Mouse (Mus musculus) midbrain, embryonic 11.5 days (tissue): ENCODE results near the gene Mid1. TPM values are rescaled to one million over a fixed set of nuclear protein-coding genes. Genes with fewer than 3 reads are reported as not detected.
A peak's percentile ranks its signal among the peaks of the same experiment; 100 is the strongest.

Source experiments
- ATAC-seq: fragments of 200-750 bp; cut with Nextera tagmentation; 2 replicates; pipeline ENCODE4 v1.8.0; 2017; ENCODE audit warnings: moderate TSS enrichment, moderate library complexity; ENCODE audit not compliant: low FRiP score
- DNase-seq: peaks from one replicate; pipeline ENCODE4 v3.0.0; 2015; ENCODE audit warnings: low spot score; ENCODE audit errors: missing footprints
- H3K27ac ChIP-seq: fragments of 300-500 bp; sonication (generic); 2 replicates; pipeline ENCODE4 v1.5.1; 2014; ENCODE audit warnings: low read depth, low read length
- H3K27me3 ChIP-seq: fragments of 300-500 bp; sonication (generic); 2 replicates; pipeline ENCODE4 v1.6.1; 2014; ENCODE audit warnings: mild to moderate bottlenecking, low read length, moderate library complexity, mixed read lengths; ENCODE audit not compliant: control insufficient read depth, insufficient read depth
- H3K36me3 ChIP-seq: fragments of 300-500 bp; sonication (generic); 2 replicates; pipeline ENCODE4 v1.6.1; 2014; ENCODE audit warnings: mild to moderate bottlenecking, low read length, moderate library complexity, mixed read lengths; ENCODE audit not compliant: control insufficient read depth, insufficient read depth
- H3K4me1 ChIP-seq: fragments of 300-500 bp; sonication (generic); 2 replicates; pipeline ENCODE4 v1.6.1; 2014; ENCODE audit warnings: low read length; ENCODE audit not compliant: control insufficient read depth, insufficient read depth
- H3K4me2 ChIP-seq: fragments of 300-500 bp; sonication (generic); 2 replicates; pipeline ENCODE4 v1.6.1; 2014; ENCODE audit warnings: mild to moderate bottlenecking, moderate library complexity
- H3K4me3 ChIP-seq: fragments of 300-500 bp; sonication (generic); 2 replicates; pipeline ENCODE4 v1.5.1; 2014; ENCODE audit warnings: low read depth, low read length
- H3K9ac ChIP-seq: fragments of 300-500 bp; sonication (generic); 2 replicates; pipeline ENCODE4 v1.6.1; 2014; ENCODE audit warnings: low read length
- H3K9me3 ChIP-seq: fragments of 300-500 bp; sonication (generic); 2 replicates; pipeline ENCODE4 v1.6.1; 2016; ENCODE audit warnings: low read length; ENCODE audit not compliant: control insufficient read depth
- WGBS: fragments of 180-500 bp; shearing (Covaris S2); extraction: QIAGEN DNeasy Blood & Tissue Kit; methylation state at CpG from one replicate; pipeline ENCODE4 v1.1.7; 2014; 5-methylcytosine and 5-hydroxymethylcytosine counted together
- polyA plus RNA-seq: library from polyadenylated mRNA; unstranded; fragments of >200 nt; fragmentation: Nextera tagmentation; extraction: Ambion mirVana; gene quantifications from 2 replicates; pipeline ENCODE4 v1.2.1, GENCODE M21; 2014

Mid1 gene
- 31.5 and 37.9 TPM in 2 replicates for polyA plus RNA-seq

- no peaks in the 10 kb centered on the region for H3K4me1 ChIP-seq
- WGBS: 15% methylated on average over 10 of the region's 10 CpGs
- ATAC-seq (peak; percentile 81), DNase-seq (peak; percentile 86)
- no peaks in the 10 kb centered on the region for H3K9me3 ChIP-seq
- no peaks in the 10 kb centered on the region for H3K36me3 ChIP-seq
- H3K27me3 ChIP-seq: peaks cover 8% of the 10 kb centered on the region
- 0 out of 2 replicates have a peak within 1 kb of the TSS, but pooled peaks have one; percentile 24 for H3K9ac ChIP-seq
- H3K27ac ChIP-seq: no peak within 1 kb of the TSS
- H3K4me2 ChIP-seq: peak within 1 kb of the TSS; percentile 30; the same call in 1 of the 2 replicates
- peak within 1 kb of the TSS; percentile 14 for H3K4me3 ChIP-seq
Measured at GRCm38 (mm10) chrX:169685131-169685530, at the start of gene Mid1. Gene Mid1 (plus strand): TSS chrX:169685199.

- Histone ChIP-seq H3K9ac (no peak overlapping the region), H3K4me1 (no peaks in the 10 kb centered on the region), H3K9me3 (no peaks in the 10 kb centered on the region), H3K4me2 (no peak overlapping the region), H3K36me3 (no peaks in the 10 kb centered on the region), H3K27ac (no peak overlapping the region), H3K4me3 (no peak overlapping the region), H3K27me3 (peaks cover 13% of the 10 kb centered on the region; the same call in 1 of the 2 replicates)
- no peak for DNase-seq
- no peak for ATAC-seq
Measured at GRCm38 (mm10) chrX:169673056-169673455, 11.9 kb upstream of the Mid1 start.

- WGBS: 82% methylated on average over 4 of the region's 4 CpGs
- Histone ChIP-seq H3K27ac (no peak overlapping the region), H3K4me3 (no peak overlapping the region), H3K9me3 (no peaks in the 10 kb centered on the region), H3K36me3 (no peaks in the 10 kb centered on the region), H3K9ac (no peak overlapping the region), H3K4me1 (no peaks in the 10 kb centered on the region), H3K27me3 (peaks cover 13% of the 10 kb centered on the region; the same call in 1 of the 2 replicates), H3K4me2 (no peak overlapping the region)
- no peak for DNase-seq
- no peak for ATAC-seq
Measured at GRCm38 (mm10) chrX:169676313-169676712, 8.7 kb upstream of the Mid1 start.

GRCm38 (mm10) chrX:169685731-169686130 is 732 bp downstream of the Mid1 start:
- H3K4me2 ChIP-seq: peak overlapping the region; percentile 30; the same call in 1 of the 2 replicates
- WGBS: 41% methylated on average over 8 of the region's 8 CpGs
- ATAC-seq (no peak), DNase-seq (peak; percentile 85)
- no peaks in the 10 kb centered on the region for H3K36me3 ChIP-seq
- H3K9me3 ChIP-seq: no peaks in the 10 kb centered on the region
- H3K4me1 ChIP-seq: no peaks in the 10 kb centered on the region
- peaks cover 8% of the 10 kb centered on the region for H3K27me3 ChIP-seq
- H3K9ac ChIP-seq: no peak overlapping the region
- H3K27ac ChIP-seq: no peak overlapping the region
- H3K4me3 ChIP-seq: peak overlapping the region; percentile 14

- Histone ChIP-seq H3K4me1 (no peaks in the 10 kb centered on the region), H3K36me3 (no peaks in the 10 kb centered on the region), H3K9ac (no peak overlapping the region), H3K4me3 (no peak overlapping the region), H3K9me3 (no peaks in the 10 kb centered on the region), H3K4me2 (no peak overlapping the region), H3K27me3 (peaks cover 11% of the 10 kb centered on the region), H3K27ac (no peak overlapping the region)
- WGBS: 44% methylated on average over 2 of the region's 2 CpGs
- DNase-seq (no peak), ATAC-seq (no peak)
Measured at GRCm38 (mm10) chrX:169691217-169691616, 6.2 kb downstream of the Mid1 start.

GRCm38 (mm10) chrX:169691675-169692074 is 6.7 kb downstream of the Mid1 start:
- H3K9me3 ChIP-seq: no peaks in the 10 kb centered on the region
- ATAC-seq (no peak), DNase-seq (no peak)
- H3K4me2 ChIP-seq: no peak overlapping the region
- 77% methylated on average over 2 of the region's 2 CpGs for WGBS
- H3K36me3 ChIP-seq: no peaks in the 10 kb centered on the region
- H3K27me3 ChIP-seq: peaks cover 15% of the 10 kb centered on the region
- no peak overlapping the region for H3K4me3 ChIP-seq
- H3K27ac ChIP-seq: no peak overlapping the region
- no peaks in the 10 kb centered on the region for H3K4me1 ChIP-seq
- H3K9ac ChIP-seq: no peak overlapping the region

- ATAC-seq (no peak), DNase-seq (no peak)
- no peaks in the 10 kb centered on the region for H3K9me3 ChIP-seq
- H3K27ac ChIP-seq: no peak overlapping the region
- no peaks in the 10 kb centered on the region for H3K36me3 ChIP-seq
- WGBS: 68% methylated on average over 6 of the region's 6 CpGs
- H3K27me3 ChIP-seq: peaks cover 15% of the 10 kb centered on the region
- H3K4me3 ChIP-seq: no peak overlapping the region
- H3K4me2 ChIP-seq: no peak overlapping the region
- H3K9ac ChIP-seq: no peak overlapping the region
- H3K4me1 ChIP-seq: no peaks in the 10 kb centered on the region
Measured at GRCm38 (mm10) chrX:169692225-169692909, 7.4 kb downstream of the Mid1 start.

- 90% methylated on average over 2 of the region's 2 CpGs for WGBS
- Histone ChIP-seq H3K4me2 (no peak overlapping the region), H3K4me3 (no peak overlapping the region), H3K27ac (no peak overlapping the region), H3K4me1 (no peaks in the 10 kb centered on the region), H3K9ac (no peak overlapping the region), H3K36me3 (no peaks in the 10 kb centered on the region), H3K27me3 (peaks cover 24% of the 10 kb centered on the region), H3K9me3 (no peaks in the 10 kb centered on the region)
- DNase-seq (no peak), ATAC-seq (no peak)
Measured at GRCm38 (mm10) chrX:169704016-169704602, 19.1 kb downstream of the Mid1 start.

- Histone ChIP-seq H3K4me1 (no peaks in the 10 kb centered on the region), H3K9me3 (no peaks in the 10 kb centered on the region), H3K27me3 (peaks cover 4% of the 10 kb centered on the region; the same call in 1 of the 2 replicates), H3K4me3 (no peak overlapping the region), H3K4me2 (no peak overlapping the region), H3K27ac (no peak overlapping the region), H3K36me3 (no peaks in the 10 kb centered on the region), H3K9ac (no peak overlapping the region)
- DNase-seq: no peak
- WGBS: 83% methylated on average over 1 of the region's 1 CpGs
- ATAC-seq: no peak
Measured at GRCm38 (mm10) chrX:169723511-169723910, 38.5 kb downstream of the Mid1 start.
